Mouse (Mus musculus) intestine, postnatal 0 days (tissue): ENCODE measurements around the gene Adssl1. TPM values are rescaled to one million over a fixed set of nuclear protein-coding genes. Genes with fewer than 3 reads are reported as not detected.

ENCODE experiments used
- ATAC-seq: fragments of 200-750 bp; cut with Nextera tagmentation; 2 replicates; pipeline ENCODE4 v1.8.0; 2017; ENCODE audit warnings: mild to moderate bottlenecking, moderate TSS enrichment, moderate library complexity
- H3K27ac ChIP-seq: fragments of 300-500 bp; sonication (generic); 2 replicates; pipeline ENCODE4 v1.5.1; 2014; ENCODE audit warnings: mild to moderate bottlenecking, low read depth, low read length, moderate library complexity
- H3K27me3 ChIP-seq: fragments of 300-500 bp; sonication (generic); replicated peaks from 2 replicates; pipeline ENCODE4 v1.6.1; 2014; ENCODE audit warnings: low read length, mixed read lengths; ENCODE audit not compliant: control insufficient read depth, insufficient read depth
- H3K36me3 ChIP-seq: fragments of 300-500 bp; sonication (generic); 2 replicates; pipeline ENCODE4 v1.6.1; 2014; ENCODE audit warnings: mild to moderate bottlenecking, moderate library complexity; ENCODE audit not compliant: control insufficient read depth, insufficient read depth
- H3K4me1 ChIP-seq: fragments of 300-500 bp; sonication (generic); replicated peaks from 2 replicates; pipeline ENCODE4 v1.6.1; 2014; ENCODE audit warnings: antibody characterized with exemption, low read length, mixed read lengths; ENCODE audit not compliant: control insufficient read depth, insufficient read depth
- H3K4me2 ChIP-seq: fragments of 300-500 bp; sonication (generic); replicated peaks from 2 replicates; pipeline ENCODE4 v1.6.1; 2014; ENCODE audit warnings: low read depth, mild to moderate bottlenecking, moderate library complexity
- H3K4me3 ChIP-seq: fragments of 300-500 bp; sonication (generic); 2 replicates; pipeline ENCODE4 v1.5.1; 2014; ENCODE audit warnings: low read depth, low read length
- H3K9ac ChIP-seq: fragments of 300-500 bp; sonication (generic); 2 replicates; pipeline ENCODE4 v1.6.1; 2014; ENCODE audit warnings: mild to moderate bottlenecking, low read depth, low read length
- H3K9me3 ChIP-seq: fragments of 300-500 bp; sonication (generic); 2 replicates; pipeline ENCODE4 v1.6.1; 2016; ENCODE audit warnings: mixed run types; ENCODE audit not compliant: control insufficient read depth
- CTCF ChIP-seq: sonication (generic); IDR thresholded peaks from 2 replicates; pipeline ENCODE4 v1.5.1; 2016; ENCODE audit warnings: low read depth, mild to moderate bottlenecking, control low read depth, antibody characterized with exemption, moderate library complexity
- WGBS: fragments of 180-500 bp; shearing (Covaris S2); extraction: QIAGEN DNeasy Blood & Tissue Kit; methylation state at CpG from one replicate; pipeline ENCODE4 v1.1.7; 2014; 5-methylcytosine and 5-hydroxymethylcytosine counted together
- polyA plus RNA-seq: library from polyadenylated mRNA; unstranded; fragments of >200 nt; fragmentation: Nextera tagmentation; extraction: Ambion mirVana; gene quantifications from 2 replicates; pipeline ENCODE4 v1.2.1, GENCODE M21; 2015

Adssl1 gene
- polyA plus RNA-seq, 1 experiment from 2014 or later = 0.57 TPM

GRCm38 (mm10) chr12:112605766-112606165 lies 14.1 kb upstream of the Adssl1 start:
- H3K9ac ChIP-seq = no peak overlapping the region
- no peaks in the 10 kb centered on the region for H3K4me1 ChIP-seq
- WGBS = 49% methylated on average over 6 of the region's 6 CpGs
- peaks cover 18% of the 10 kb centered on the region; the same call in 1 of the 2 replicates for H3K36me3 ChIP-seq
- peak; percentile 96 for TF ChIP-seq CTCF
- H3K9me3 ChIP-seq = no peaks in the 10 kb centered on the region
- H3K4me2 ChIP-seq = no peak overlapping the region
- no peaks in the 10 kb centered on the region for H3K27me3 ChIP-seq
- ATAC-seq = peak; percentile 60; the same call in 1 of the 2 replicates
- H3K27ac ChIP-seq = no peak overlapping the region
- no peak overlapping the region for H3K4me3 ChIP-seq

DNA sequence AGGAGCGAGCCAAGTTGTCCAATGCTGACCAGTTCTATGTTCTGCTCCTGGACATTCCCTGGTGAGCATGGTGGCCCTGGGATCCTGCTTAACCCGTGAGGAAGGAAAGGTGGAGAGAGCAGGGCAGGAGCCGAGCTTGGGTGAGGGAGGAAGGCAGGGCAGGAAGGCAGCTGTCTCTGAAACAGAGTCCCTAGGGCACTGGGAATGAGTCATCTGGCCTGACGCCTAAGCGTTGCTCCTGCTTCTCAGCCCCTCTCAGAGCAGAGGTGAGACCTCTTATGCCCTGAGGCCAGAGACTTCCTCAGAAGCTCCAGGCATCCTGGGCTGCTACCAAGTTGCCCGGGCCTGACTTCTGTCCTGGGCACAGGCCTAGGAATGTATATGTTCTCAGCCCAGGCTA lies 12.8 kb upstream of the Adssl1 start:
- 74% methylated on average over 6 of the region's 6 CpGs for WGBS
- no peaks in the 10 kb centered on the region for H3K9me3 ChIP-seq
- H3K36me3 ChIP-seq = peaks cover 18% of the 10 kb centered on the region; the same call in 1 of the 2 replicates
- H3K4me1 ChIP-seq = no peaks in the 10 kb centered on the region
- no peaks in the 10 kb centered on the region for H3K27me3 ChIP-seq
- TF ChIP-seq CTCF = no peak
- no peak overlapping the region for H3K4me2 ChIP-seq
- no peak for ATAC-seq
- H3K9ac ChIP-seq = no peak overlapping the region
- no peak overlapping the region for H3K27ac ChIP-seq
- no peak overlapping the region for H3K4me3 ChIP-seq

DNA sequence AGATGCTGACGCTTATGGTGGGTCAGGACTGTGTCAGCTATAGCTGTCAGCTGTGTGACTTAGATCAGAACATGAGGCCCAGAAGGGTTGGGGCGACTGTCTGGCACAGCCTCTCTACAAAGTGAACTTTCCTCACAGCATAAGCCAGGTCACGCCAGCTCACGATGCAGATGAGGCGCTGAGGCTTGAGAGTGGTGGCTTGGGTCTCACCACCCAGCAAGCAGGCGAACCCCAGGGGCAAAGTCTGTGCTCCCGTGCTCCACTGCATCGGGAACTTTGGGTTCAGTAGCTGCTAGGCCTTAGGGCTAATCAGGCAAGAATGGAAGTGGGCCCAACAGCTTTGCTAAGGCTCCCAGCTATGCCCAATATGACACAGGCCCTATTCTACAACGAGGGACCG lies 10.8 kb upstream of the Adssl1 start:
- Histone ChIP-seq H3K27me3 (no peaks in the 10 kb centered on the region), H3K4me1 (no peaks in the 10 kb centered on the region), H3K4me3 (no peak overlapping the region), H3K27ac (no peak overlapping the region), H3K4me2 (no peak overlapping the region), H3K9ac (no peak overlapping the region), H3K36me3 (peaks cover 18% of the 10 kb centered on the region; the same call in 1 of the 2 replicates), H3K9me3 (no peaks in the 10 kb centered on the region)
- WGBS = 90% methylated on average over 10 of the region's 10 CpGs
- no peak for ATAC-seq
- no peak for TF ChIP-seq CTCF

- H3K27me3 ChIP-seq = peaks cover 7% of the 10 kb centered on the region
- H3K27ac ChIP-seq = no peak overlapping the region
- no peak for TF ChIP-seq CTCF
- no peaks in the 10 kb centered on the region for H3K9me3 ChIP-seq
- H3K36me3 ChIP-seq = no peaks in the 10 kb centered on the region
- ATAC-seq = no peak
- no peak overlapping the region for H3K9ac ChIP-seq
- H3K4me3 ChIP-seq = no peak overlapping the region
- whole genome bisulfite sequencing = 38% methylated on average over 9 of the region's 9 CpGs
- H3K4me1 ChIP-seq = no peaks in the 10 kb centered on the region; the same call in 1 of the 2 replicates
- no peak overlapping the region for H3K4me2 ChIP-seq
Observed at GRCm38 (mm10) chr12:112616668-112617067, 3.2 kb upstream of the Adssl1 start.

- H3K9ac ChIP-seq = no peak overlapping the region
- ATAC-seq = no peak
- WGBS = 81% methylated on average over 11 of the region's 11 CpGs
- peaks cover 10% of the 10 kb centered on the region for H3K27me3 ChIP-seq
- H3K36me3 ChIP-seq = no peaks in the 10 kb centered on the region
- TF ChIP-seq CTCF = no peak
- no peak overlapping the region for H3K4me3 ChIP-seq
- H3K4me1 ChIP-seq = no peaks in the 10 kb centered on the region; the same call in 1 of the 2 replicates
- no peak overlapping the region for H3K4me2 ChIP-seq
- no peak overlapping the region for H3K27ac ChIP-seq
- no peaks in the 10 kb centered on the region for H3K9me3 ChIP-seq
Observed at GRCm38 (mm10) chr12:112617184-112617583, 2.7 kb upstream of the Adssl1 start.

- peak; percentile 87 for TF ChIP-seq CTCF
- no peaks in the 10 kb centered on the region for H3K9me3 ChIP-seq
- H3K4me2 ChIP-seq = no peak overlapping the region
- no peak overlapping the region for H3K9ac ChIP-seq
- 30% methylated on average over 8 of the region's 8 CpGs for WGBS
- peaks cover 10% of the 10 kb centered on the region for H3K27me3 ChIP-seq
- H3K27ac ChIP-seq = no peak overlapping the region
- H3K36me3 ChIP-seq = no peaks in the 10 kb centered on the region
- H3K4me1 ChIP-seq = no peaks in the 10 kb centered on the region; the same call in 1 of the 2 replicates
- H3K4me3 ChIP-seq = no peak overlapping the region
- ATAC-seq = peak; percentile 35
Observed at GRCm38 (mm10) chr12:112617898-112618380, 1.9 kb upstream of the Adssl1 start.
